Mouse (Mus musculus) right cerebral cortex, adult 18-20 months (tissue): ENCODE measurements around the gene Tex16.

Experiments used
- DNase-seq: peaks from one replicate; pipeline ENCODE4 v3.0.0; 2022; ENCODE audit warnings: mixed read lengths

Tex16 gene

GRCm38 (mm10) chrX:112010707-112011106 is at the start of gene Tex16:
TSS of gene Tex16 (plus strand) at chrX:112011007.
- no peak for DNase-seq

GRCm38 (mm10) chrX:111999661-112000060 is 11.1 kb upstream of the Tex16 start:
- no peak for DNase-seq
